Mouse (Mus musculus) heart, adult 9 months (tissue): Measurements from ENCODE around the gene Nabp2.

Experiments
- DNase-seq, 2 experiments: peaks; one replicate each; pipeline ENCODE4 v3.0.0; 2022; ENCODE audit warnings: low spot score in 2 of 2

Gene Nabp2

DNA sequence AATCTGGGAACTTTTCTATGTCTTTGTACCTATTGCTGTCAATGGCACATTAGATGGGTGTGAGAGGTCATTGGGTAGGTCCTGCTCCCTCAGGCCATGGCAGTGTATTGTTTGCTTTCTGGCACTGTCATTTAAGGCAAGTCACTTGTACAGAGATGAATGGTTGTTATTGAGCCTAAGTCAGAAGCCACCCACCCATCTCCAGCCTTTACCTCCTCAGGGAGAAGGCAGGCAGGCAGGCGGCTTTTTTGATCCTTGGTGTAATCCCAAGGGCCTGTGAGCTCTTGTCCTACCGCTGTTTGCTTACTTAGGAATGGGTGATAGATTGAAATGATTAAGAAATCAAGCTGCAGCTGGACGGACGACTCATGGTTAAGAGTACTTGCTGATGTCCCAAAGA, 18.2 kb upstream of the Nabp2 start:
- no peak for DNase-seq

DNA sequence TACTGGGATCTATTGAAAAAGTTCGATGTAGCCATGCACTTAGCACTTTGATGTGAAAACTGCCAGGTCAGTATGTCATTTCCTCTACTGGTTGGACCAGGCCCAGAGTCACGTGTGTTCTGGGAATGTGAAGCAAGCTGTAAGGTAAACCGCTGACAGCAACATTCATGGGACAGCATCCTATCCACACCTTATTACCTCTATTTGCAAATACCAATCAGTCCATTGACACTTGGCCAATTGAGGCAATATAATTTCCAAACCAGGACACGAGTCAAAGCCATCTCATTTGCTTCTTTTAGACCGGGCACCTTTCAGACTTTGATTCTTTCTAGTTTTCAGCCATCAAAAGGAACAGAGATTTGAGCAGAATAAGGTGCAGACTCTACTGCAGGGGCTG, 17.8 kb upstream of the Nabp2 start:
- DNase-seq = no peak

DNA sequence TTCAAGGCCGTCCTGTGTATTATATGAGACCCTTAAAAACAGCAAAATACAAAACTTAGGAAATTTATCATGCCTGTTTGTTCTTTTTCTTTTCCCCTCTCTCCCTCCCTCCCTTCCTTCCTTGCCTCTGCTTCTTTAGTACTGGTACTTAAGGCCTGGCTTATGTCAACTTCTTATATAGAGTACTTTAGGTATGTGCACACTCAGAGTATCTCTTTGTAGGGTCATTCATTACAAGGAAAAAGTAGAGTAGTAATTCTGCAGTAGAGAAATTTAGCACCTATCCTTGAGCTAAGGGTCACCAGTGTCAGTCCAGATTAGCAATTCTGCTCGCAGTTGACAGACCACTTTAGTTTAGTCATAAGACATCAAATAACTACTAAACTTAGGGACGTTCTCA, 14.0 kb upstream of the Nabp2 start:
- DNase-seq = no peak

DNA sequence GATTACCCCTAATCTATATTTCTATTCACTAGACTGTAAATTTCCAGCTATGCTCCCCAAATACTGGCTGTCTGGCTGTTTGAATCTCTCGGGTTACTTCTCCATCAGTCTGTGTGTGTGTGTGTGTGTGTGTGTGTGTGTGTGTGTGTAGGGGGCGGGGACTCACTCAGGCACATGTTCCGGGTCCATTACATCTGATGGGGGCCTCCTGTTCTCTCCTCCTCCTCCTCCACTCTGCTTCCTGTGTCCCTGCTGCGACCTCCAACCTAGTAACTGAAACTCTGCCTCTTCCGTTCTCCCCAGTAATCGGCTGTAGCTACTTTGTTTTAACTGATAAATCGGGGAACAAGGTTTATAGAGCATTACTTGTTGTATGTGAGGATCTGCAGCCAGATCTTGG, 13.3 kb upstream of the Nabp2 start:
- no peak for DNase-seq

DNA sequence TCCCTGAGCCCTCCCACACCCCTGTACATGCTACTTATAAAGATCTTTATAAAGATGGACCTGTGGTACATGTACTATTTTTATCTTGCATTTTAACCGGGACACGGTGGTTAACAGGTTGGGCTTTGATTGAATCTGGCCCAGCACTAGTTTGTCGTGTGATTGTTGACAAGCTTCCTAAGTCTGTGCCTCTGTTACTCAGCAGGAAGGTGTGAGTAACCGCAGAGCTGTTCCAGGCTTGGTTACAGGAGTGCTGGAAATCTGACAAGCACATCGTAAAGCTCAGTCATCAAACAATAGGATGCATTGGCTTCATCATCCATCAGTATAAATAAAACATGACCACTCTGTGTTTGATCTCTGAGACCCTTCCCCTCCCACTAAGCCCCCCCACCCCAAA, 11.1 kb upstream of the Nabp2 start:
- DNase-seq = no peak

DNA sequence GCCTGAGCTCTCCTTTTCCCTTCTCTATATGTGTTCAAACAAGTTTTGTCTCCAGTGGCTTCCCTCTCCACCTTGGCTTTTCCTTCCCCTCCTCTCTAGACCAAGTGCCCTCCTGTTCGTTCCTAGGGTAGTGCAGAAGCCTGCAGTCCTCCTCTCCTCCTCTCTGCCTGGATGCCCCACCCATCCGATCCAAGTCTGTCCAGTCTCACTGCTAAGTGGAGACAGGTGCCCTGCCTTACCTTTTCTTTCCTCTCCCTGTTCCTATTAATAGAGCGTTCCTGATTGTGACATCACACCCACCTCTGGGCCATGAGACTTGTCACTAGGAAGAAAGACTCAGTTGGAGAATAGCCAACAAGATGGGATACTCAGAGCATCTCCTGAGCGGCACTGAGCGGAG, 3.6 kb upstream of the Nabp2 start:
- no peak for DNase-seq

DNA sequence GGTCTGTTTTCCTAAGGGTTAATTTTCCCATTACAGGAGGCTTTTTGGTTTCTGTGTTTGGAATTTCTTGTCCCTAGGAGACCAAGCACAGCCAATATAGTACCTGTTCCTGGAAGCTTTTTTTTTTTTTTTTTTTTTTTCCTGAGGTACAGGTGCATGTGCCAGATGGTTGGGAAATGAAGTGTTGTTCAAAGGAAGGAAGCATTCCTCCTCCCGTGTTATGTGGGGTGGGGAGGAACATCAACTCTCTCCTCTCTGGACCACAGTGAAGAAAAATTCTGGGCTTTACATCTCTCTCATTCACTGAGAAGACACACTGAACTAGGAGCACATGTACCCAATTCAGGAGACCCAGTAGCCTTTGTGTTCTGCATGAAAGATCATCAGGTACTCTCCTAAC, 1.8 kb upstream of the Nabp2 start:
- DNase-seq = no peak

DNA sequence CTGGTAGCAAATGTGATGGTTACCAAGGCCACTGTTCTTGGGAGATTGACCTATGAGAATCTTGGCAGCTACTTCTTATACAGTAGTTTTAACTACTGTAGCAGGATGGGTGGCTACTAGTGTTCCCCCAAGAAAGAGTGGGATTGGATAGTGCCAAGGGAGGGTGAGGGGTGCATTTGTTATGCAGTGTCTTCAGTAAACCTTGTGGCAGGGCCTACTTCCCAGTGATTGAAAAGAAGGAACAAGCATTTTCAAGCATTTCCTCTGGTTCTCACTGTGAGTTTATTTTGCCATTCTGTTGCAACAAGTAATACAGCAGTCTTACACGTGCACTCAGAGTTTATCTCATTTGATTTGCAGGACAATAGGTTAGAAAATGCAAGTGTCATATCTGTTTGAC, 1.3 kb upstream of the Nabp2 start:
- DNase-seq = no peak

DNA sequence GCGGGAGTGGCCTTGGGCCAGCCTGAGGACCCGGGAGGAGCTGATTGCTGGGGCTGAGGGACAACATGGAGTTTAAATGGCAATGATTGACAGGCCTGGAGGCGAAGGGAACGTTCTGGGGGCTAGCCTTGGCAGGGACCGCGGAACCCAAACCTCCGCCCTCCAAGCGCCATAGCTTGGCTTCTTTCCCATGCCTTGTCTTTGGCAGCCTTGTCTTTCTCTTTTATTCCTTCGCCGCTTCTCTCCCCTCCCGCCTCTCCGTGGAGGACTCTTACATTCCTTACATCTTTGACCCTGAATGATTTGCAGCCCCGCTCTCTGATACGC, 726 bp upstream of the Nabp2 start:
- DNase-seq = no peak

DNA sequence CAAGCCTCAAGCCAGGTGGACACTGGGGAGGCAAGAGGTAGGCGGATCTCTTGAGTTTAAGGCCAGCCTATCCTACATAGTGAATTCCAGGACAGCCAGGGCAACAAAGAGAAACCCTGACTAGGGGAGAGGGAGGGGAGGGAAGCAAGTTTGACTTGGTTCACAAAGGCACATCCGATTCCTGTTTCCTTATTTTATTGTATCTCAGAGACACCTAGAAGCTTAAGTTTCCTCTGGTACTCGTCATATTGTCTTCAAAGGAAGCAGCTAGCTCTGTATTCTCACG, 789 bp downstream of the Nabp2 start:
- DNase-seq = no peak

DNA sequence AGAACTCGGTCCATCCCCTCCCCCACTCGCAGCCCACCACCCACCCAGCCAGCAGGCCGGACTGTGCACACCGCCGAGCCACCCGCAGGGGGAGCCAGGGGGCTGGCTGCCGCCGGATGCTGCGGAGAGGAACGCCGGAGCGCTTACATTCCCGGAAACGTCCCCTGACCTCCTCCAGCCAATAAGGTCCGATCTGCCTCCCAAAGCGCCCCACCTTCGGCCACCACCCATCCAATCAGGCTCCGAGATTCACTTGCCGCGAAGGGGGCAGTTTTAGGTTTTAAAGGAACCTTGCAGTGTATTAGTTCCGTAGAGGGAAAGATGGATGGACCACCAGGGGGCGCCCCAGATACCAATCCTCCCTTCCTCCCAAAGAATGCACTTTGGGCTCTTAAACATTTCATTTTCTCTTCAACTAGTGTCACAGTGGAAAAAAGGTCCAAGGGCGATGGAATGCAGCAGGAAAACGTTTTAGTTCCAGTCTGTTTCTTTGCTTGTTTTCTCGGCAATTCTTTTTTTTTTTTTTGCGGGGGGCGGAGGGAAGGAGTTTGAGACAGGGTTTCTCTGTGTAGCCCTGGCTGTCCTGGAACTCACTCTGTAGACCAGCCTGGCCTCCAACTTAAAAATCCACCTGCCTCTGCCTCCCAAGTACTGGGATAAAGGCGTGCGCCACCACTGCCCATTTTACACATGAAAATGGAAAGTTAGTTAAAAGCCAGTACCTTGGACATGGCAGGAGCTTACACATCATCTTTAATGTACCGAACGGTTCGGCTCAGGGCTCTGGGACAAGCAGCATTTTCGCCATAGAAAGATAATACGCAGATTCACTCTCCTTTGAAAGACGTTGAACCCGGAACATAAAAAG, 1.4 kb downstream of the Nabp2 start:
- peak; percentile 97 to 98 for DNase-seq

DNA sequence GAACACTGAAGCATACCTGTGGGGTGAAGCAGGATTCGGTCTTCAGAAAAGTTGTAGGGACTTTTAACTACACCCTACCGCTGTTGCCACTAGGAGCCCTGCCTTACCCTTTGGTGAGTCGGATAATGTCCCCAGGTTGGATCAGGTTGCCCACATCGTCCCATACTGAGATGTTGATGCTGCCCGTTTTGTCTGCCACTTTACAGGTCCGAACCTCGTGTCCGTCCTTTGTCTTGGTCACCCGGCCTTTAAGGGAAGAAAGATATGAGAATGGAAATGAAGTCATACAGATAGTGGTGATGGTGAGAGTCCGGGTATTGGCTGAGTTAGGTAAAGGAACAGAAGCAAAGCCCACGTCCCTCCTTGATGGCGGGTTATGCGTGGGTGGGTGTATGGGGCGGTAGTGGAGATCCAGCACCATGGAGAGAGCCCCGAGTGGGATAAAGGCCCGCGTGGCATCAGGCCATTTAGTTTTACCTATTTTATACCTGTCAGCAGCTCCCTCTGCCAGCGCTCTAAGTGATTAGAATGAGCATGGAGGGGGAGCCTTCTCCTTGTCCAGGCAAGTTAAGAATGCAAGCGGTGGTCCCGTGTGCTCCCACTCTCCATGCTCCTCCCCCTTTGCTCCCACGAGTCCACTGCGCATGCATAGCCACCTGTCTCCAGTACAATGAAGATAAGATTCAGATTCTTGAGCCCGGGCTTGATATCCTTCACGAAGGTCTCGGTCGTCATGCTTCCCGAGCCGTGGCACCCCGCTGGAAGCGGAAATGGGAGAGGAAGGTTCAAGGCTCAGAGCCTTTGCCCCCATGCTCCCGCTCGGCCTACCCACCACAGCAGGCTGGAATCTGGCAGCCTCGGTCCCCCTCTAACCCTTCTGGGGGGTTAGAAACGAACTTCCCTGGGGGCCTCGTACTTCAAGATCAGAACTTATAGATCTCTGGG, 2.4 kb downstream of the Nabp2 start:
- DNase-seq = no peak

DNA sequence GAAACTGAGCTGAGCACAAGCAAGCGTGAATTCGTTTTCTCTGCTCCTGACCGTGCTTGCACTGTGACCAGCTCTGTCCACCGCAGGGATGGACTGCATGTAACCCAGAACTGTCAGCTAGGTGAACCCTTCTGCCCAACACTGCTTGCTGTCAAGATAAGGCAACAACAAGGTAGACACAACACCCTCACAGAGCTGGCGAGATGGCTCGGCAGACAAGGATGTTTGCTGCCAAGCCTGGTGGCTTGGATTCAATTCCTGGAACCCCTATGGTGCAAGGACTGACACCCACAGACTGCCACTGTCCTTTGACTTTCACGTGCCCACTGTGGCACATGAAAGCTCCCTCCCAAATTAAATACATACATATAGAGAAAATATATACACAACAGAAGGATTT, 7.4 kb downstream of the Nabp2 start:
- DNase-seq = no peak

DNA sequence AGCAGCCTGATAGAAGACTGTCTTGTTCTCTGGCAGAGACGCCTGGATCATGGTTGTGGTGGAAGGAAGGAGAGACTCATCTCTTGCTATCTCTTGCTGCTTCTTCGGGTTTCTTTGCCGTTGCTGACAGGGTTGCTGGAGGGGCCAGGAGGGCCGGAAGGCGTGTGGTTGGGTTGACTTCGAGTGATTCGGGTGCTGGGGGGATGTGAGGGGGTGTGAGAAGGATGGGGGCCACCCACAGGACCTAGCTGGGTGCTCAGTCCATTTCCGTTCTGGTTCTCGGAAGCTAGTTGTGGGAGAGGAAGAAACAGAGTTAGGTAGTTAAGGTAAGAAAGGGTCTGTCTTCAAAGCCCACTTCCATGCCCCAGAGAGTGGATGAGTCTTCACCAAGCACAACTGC, 9.7 kb downstream of the Nabp2 start:
- DNase-seq = no peak

DNA sequence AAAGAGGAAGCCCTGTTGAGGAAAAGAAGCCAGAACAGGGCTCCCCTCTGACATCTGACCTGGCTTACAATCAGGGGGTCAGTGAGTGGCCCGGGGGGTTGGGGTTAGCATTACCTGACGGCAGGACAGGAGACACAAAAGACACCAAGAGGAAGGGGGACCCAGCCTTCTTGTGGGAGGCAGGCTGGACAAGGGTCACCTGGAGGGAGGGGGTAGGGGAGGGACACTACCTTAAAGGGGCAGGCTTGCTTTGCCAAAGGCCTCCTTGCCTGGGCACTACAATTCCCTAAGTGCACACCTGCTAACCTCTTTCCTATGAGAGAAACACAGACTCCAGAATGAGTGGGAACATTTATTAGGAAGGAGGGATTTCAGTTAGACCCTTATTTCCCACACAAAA, 10.2 kb downstream of the Nabp2 start, which contains the start of gene Slc39a5:
Slc39a5 (minus strand) TSS at position 174 of the 400 bp plus-strand sequence.
- no peak for DNase-seq

DNA sequence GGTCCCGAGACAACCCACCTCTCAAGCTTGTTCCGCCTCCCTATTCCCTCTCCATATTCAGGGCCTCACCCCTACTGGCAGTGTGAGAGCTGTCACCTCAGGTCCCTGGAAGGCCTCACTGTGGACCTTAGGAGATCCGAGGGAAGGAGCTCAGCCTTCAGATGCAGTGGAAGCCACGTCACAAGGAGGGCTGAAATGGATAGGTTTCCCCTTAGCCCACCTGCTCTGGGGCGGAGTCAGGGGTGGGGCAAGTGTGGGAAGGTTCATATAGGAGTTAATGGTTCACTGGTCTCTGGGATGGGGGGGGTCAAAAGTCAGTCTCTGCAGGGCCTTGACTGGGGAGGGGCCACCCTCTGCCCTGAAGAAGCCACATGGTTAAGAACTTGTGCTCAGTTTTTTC, 11.0 kb downstream of the Nabp2 start:
- no peak for DNase-seq

DNA sequence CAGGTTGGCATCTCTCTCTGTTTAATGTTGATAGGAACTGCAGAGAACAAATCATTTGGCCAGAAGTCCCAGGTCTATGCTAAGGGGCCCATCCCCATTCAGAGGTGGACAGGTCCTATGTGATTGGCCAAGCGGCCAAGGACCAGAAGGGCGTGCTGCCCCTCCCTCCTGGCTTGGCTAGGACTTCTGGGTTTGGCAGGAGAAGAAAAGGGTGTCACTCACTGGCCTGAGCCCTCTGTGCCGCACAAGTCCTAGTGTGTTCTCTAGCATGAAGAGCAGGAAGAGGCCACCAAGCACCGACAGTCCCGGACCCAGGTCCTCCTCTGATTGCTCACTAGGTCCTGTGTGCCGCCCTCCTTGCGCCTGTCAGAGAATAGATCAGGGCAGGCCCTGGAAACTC, 13.8 kb downstream of the Nabp2 start:
- no peak for DNase-seq

DNA sequence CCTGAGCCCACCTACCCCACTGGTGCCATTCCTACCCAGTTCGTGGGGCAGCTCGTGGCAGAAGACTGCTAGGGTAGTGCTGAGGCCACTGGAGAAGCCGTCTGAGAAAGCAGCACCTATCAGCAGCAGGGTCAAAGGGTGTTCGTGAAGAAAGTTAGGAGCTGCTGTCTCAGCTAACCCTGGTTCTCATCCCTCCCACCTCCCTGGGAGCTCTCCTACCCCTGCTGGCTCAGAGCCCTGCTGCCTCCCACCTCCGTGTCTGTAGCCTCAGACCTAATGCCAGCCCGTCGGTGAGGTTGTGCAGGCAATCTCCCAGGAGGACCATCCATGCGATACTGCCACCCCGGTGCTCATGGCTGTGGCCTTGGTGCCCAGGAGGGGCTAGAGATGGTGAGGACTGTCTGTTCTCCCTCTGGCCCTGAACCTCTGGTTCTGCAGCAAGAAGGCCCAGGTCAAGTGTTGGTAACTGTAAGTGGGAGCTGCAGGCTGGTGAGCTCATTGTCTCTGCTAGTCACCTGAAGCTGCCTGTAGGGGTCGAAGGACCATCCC, 14.5 kb downstream of the Nabp2 start:
- no peak for DNase-seq

DNA sequence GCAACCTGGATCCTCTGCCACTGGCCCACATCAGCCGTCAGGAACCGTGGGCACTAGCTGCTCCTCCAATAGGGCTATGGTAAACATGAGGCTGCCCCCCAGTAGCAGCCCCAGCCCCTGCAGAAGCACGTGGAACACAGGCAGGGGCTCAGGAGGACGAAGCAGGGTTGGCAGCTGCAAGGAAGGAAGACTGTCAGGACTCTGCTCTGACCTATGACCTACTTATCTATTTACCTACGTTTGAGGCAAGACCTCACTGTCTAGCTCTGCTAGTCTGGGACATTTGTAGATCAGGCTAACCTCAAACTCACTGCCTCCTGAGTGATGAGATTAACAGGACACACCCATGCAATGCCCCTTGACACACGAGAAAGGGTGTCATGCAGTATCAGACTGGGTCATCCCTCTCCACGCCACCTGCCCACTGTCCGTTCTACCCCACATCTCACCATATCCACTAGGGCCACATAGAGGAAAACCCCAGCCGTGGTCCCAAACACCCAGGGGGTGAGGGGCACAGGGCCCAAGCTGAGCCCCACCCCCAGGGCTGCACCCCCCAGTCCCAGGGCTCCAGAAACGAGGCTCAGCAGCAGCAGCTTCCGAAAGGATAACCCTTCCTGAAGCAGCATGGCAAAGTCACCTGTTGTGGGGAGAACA, 15.1 kb downstream of the Nabp2 start:
- no peak for DNase-seq

DNA sequence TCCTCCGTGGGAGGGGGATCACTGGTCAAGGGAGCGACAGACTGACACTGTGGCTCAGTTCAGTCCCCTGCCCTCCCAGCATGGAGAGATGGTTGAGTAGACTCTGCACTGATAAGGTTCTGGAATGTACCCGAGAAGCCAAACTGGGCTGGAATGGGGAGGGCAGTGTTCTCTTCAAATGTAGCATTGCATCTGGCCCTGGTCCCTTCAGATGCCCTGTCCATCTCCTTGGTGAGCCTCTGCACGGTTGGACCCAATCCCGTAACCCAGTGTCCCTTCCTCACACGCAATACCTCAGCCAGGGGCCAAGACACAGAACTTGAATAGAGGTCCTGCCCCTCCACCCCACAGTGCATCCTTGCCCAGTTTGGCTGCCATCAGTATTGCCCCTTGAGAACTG, 19.4 kb downstream of the Nabp2 start:
- DNase-seq = peak; percentile 33 to 51

DNA sequence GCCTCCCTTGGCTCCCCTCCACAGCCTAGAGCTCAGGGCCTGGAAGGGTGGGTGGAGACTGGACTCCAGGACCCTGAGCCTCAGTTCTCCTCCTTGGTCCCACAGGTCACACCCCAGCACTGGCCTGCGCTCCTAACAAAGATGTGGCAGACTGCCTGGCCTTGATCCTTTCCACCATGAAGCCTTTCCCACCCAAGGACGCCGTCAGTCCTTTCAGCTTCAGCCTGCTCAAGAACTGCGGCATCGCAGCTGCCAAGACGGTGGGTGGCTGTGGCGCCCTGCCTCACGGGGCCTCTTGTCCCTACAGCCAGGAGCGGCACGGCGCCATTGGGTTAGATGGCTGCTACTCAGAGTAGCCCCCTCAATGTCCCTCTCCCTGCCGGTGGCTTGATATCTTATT, 20.9 kb downstream of the Nabp2 start:
- DNase-seq = no peak

DNA sequence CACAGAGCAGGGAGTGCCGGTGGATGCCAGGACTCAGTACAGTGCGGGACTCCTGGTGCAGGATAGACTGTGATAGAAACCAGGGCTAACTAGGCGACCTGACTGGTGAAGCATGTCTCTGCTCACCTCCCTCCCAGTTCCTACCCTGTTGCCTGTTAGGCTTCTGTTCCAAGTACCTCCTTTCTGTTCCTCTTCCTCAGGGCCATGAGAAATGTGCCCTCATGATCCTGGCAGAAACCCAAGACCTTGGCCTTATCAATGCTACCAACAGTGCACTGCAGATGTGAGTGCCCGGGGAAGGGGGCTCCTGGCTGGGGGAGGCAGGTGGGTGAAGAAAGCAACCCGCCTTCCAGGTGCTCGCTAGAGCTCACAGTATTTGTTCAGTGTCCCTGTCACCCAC, 21.7 kb downstream of the Nabp2 start:
- no peak for DNase-seq
